Comparison of ENCODE assay signal across 27 mouse cellular contexts in the genomic region with DNA sequence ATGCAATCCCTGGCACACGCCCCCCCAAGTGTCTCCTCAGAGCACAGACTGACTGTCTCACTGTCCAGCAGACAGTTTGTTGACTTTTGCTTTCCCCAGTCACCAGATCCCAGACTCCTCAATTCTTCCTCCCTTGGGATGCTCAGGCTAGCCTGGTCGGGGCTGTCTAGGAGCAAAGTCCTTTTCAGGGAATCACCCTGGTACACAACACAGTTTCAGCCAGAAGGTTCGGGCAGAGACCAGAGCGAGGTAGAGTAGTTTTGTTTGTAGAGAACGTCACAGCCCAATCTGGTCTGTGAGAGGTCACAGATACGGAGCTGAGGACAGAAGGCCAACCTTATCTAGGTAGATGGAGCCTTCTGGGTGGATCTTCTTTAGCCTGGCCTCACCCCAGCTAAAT. TPM values are rescaled to one million over a fixed set of nuclear protein-coding genes. Genes with fewer than 3 reads are reported as not detected.
DNase-seq lines count a peak whose midpoint lies in the region; ATAC-seq and TF ChIP-seq lines count a peak whose summit lies in the region.
"Had no signal": no experiment of that assay in that cellular context is flagged by ENCODE, and none has a peak within 500 bp of the region (broad histone marks: within the 10 kb centered on the region; RNA-seq: fewer than 3 reads in every experiment).

No protein-coding gene starts in this region.

- no peaks in the 10 kb centered on the region for H3K9me3 ChIP-seq in limb, embryonic 13.5 days
- no peaks in the 10 kb centered on the region for H3K9me3 ChIP-seq in liver, embryonic 14.5 days (ENCODE audit: control insufficient read depth, low read length)
- H3K9me3 ChIP-seq in stomach, postnatal 0 days (ENCODE audit: control insufficient read depth, low read length): no peaks in the 10 kb centered on the region
- H3K9me3 ChIP-seq: forebrain, embryonic 15.5 days; G1E; heart, embryonic 13.5 days; midbrain, embryonic 12.5 days; neural tube, embryonic 12.5 days had no signal

- H3K4me2 ChIP-seq in limb, embryonic 13.5 days (replicated peaks): peak overlapping the region; percentile 61
- H3K4me2 ChIP-seq in liver, embryonic 14.5 days (ENCODE audit: low read depth): no peak overlapping the region
- peak overlapping the region; percentile 52 for H3K4me2 ChIP-seq in stomach, postnatal 0 days (replicated peaks; ENCODE audit: low read depth)
- H3K4me2 ChIP-seq: forebrain, embryonic 15.5 days; heart, embryonic 13.5 days; hindbrain, embryonic 14.5 days; midbrain, embryonic 12.5 days; neural tube, embryonic 12.5 days had no signal

- no peak for TF ChIP-seq EP300 in liver, embryonic 14.5 days (IDR thresholded peaks at IDR 0.05; ENCODE audit: low read depth)
- no peak for TF ChIP-seq EP300 in stomach, postnatal 0 days (optimal IDR thresholded peaks at IDR 0.05)

- intact Hi-C loops in gastrocnemius, adult 2 months (cut with DNase I): no loop called here
- intact Hi-C loops in gastrocnemius, postnatal 14 days (cut with DNase I; ENCODE audit: low total_unique reads): no loop called here

- no peak for ATAC-seq in limb, embryonic 13.5 days (ENCODE audit: low FRiP score, low read depth)
- ATAC-seq in liver, embryonic 14.5 days (ENCODE audit: insufficient read depth): 0 out of 2 replicates have a peak, but pooled peaks have one; percentile 19
- peak; percentile 8; the same call in 1 of the 2 replicates for ATAC-seq in stomach, postnatal 0 days (ENCODE audit: low FRiP score, low TSS enrichment)
- ATAC-seq: forebrain, embryonic 15.5 days; inflammation-experienced regulatory T-cells, adult 6 months had no signal

- no peak for DNase-seq in gastrocnemius, adult 2 months
- DNase-seq in gastrocnemius, postnatal 14 days: no peak
- no peak for DNase-seq in liver, embryonic 14.5 days (ENCODE audit: low read depth in 3 of 3, low spot score in 3 of 3)
- no peak for DNase-seq in stomach, postnatal 0 days (ENCODE audit: low spot score)
- DNase-seq in thymus, postnatal 25 days: no peak
- no peak for DNase-seq in layer of hippocampus, adult 9-10 months (ENCODE audit: low spot score)
- DNase-seq: adrenal gland, adult 8-10 months; cerebellum, adult 2 months; cerebellum, postnatal 14 days; heart, postnatal 10 days; kidney, adult 2 months; kidney, postnatal 4 days; layer of hippocampus, adult 9-11 months; lung, postnatal 36 days; right cerebral cortex, adult 18-20 months; right cerebral cortex, postnatal 4 days had no signal

- no peak for TF ChIP-seq CTCF in gastrocnemius, adult 2 months (IDR thresholded peaks at IDR 0.05)
- TF ChIP-seq CTCF in liver, embryonic 14.5 days (IDR thresholded peaks at IDR 0.05; ENCODE audit: low read depth): no peak
- TF ChIP-seq CTCF in stomach, postnatal 0 days (IDR thresholded peaks at IDR 0.05; ENCODE audit: low read depth): no peak

- peak overlapping the region; percentile 28; the same call in 1 of the 2 replicates for H3K27ac ChIP-seq in gastrocnemius, adult 2 months
- H3K27ac ChIP-seq in limb, embryonic 13.5 days: peak overlapping the region; percentile 53; the same call in 1 of the 2 replicates
- no peak overlapping the region for H3K27ac ChIP-seq in liver, embryonic 14.5 days
- peak overlapping the region; percentile 74 for H3K27ac ChIP-seq in stomach, postnatal 0 days (replicated peaks)
- H3K27ac ChIP-seq: forebrain, embryonic 15.5 days; heart, embryonic 13.5 days; hindbrain, embryonic 14.5 days; midbrain, embryonic 12.5 days; neural tube, embryonic 12.5 days had no signal

- H3K4me1 ChIP-seq in limb, embryonic 13.5 days: peaks cover 28% of the 10 kb centered on the region
- no peaks in the 10 kb centered on the region for H3K4me1 ChIP-seq in liver, embryonic 14.5 days (replicated peaks; ENCODE audit: control insufficient read depth in 2 of 2, insufficient read depth in 2 of 2, low read length in 1 of 2)
- H3K4me1 ChIP-seq in stomach, postnatal 0 days (replicated peaks; ENCODE audit: control insufficient read depth, insufficient read depth): 0 out of 2 replicates have a peak, but pooled peaks cover 3% of the 10 kb centered on the region

- WGBS in limb, embryonic 13.5 days: 79% methylated on average over 6 of the region's 6 CpGs
- 41% methylated on average over 6 of the region's 6 CpGs for WGBS in liver, embryonic 14.5 days (ENCODE audit: insufficient replicate concordance)
- 49% methylated on average over 6 of the region's 6 CpGs for WGBS in stomach, postnatal 0 days

- peak overlapping the region; percentile 59 for H3K4me3 ChIP-seq in gastrocnemius, adult 2 months
- H3K4me3 ChIP-seq in limb, embryonic 13.5 days: peak overlapping the region; percentile 32
- H3K4me3 ChIP-seq in liver, embryonic 14.5 days (ENCODE audit: insufficient read depth in 1 of 2, low read depth in 2 of 2, low read length in 2 of 2): no peak overlapping the region
- H3K4me3 ChIP-seq in stomach, postnatal 0 days (ENCODE audit: low read depth, low read length): no peak overlapping the region
- H3K4me3 ChIP-seq: forebrain, embryonic 15.5 days; heart, embryonic 13.5 days; midbrain, embryonic 12.5 days; myocyte; neural tube, embryonic 12.5 days had no signal

- peaks cover 32% of the 10 kb centered on the region for H3K27me3 ChIP-seq in limb, embryonic 13.5 days
- peaks cover 12% of the 10 kb centered on the region for H3K27me3 ChIP-seq in liver, embryonic 14.5 days (ENCODE audit: control insufficient read depth, insufficient read depth, low read length)
- no peaks in the 10 kb centered on the region for H3K27me3 ChIP-seq in stomach, postnatal 0 days (ENCODE audit: control insufficient read depth, insufficient read depth, low read length)

- peaks cover 33% of the 10 kb centered on the region for H3K36me3 ChIP-seq in limb, embryonic 13.5 days
- H3K36me3 ChIP-seq in liver, embryonic 14.5 days (replicated peaks; ENCODE audit: control insufficient read depth, insufficient read depth, low read depth): no peaks in the 10 kb centered on the region
- H3K36me3 ChIP-seq in stomach, postnatal 0 days (ENCODE audit: control insufficient read depth, insufficient read depth, low read length): no peaks in the 10 kb centered on the region
- H3K36me3 ChIP-seq: forebrain, embryonic 15.5 days; G1E; midbrain, embryonic 12.5 days; neural tube, embryonic 12.5 days had no signal

- H3K9ac ChIP-seq in limb, embryonic 13.5 days: no peak overlapping the region
- no peak overlapping the region for H3K9ac ChIP-seq in liver, embryonic 14.5 days (replicated peaks)
- H3K9ac ChIP-seq in stomach, postnatal 0 days (ENCODE audit: low read length): no peak overlapping the region
- H3K9ac ChIP-seq: forebrain, embryonic 15.5 days; heart, embryonic 13.5 days; hindbrain, embryonic 14.5 days; midbrain, embryonic 12.5 days; neural tube, embryonic 12.5 days had no signal

RNA-seq across cellular contexts. Expression of gene Chad, which starts 1.7 kb away (rescaled TPM):
- total RNA-seq in gastrocnemius, adult 2 months (2021): 10 to 100 TPM in 1 of 2 experiments, 1 to 10 TPM in 1; 9.5 to 69.2 TPM
- total RNA-seq in gastrocnemius, postnatal 14 days (2021): 10 to 100 TPM; 17.4 to 21.2 TPM
- 14.1 and 17.3 TPM in 2 replicates for polyA plus RNA-seq in limb, embryonic 13.5 days (2015; fragmentation: Nextera tagmentation; extraction: Ambion mirVana)
- polyA plus RNA-seq in liver, embryonic 14.5 days (2012; rRNA removed): 0.02 and 0.03 TPM in 2 replicates
- 0.09 TPM in 1 of 2 replicates, not detected in the other for polyA plus RNA-seq in liver, embryonic 14.5 days (2014; fragmentation: Nextera tagmentation; extraction: Ambion mirVana)
- 80.8 and 87.5 TPM in 2 replicates for polyA plus RNA-seq in stomach, postnatal 0 days (2015; fragmentation: Nextera tagmentation; extraction: Ambion mirVana)
- total RNA-seq: megakaryocyte, adult 5-6 weeks had no signal
- polyA plus RNA-seq: G1E had no signal

RNA-seq across cellular contexts. Expression of gene Rsad1, which starts 17.5 kb away (rescaled TPM):
- total RNA-seq in gastrocnemius, adult 2 months (2021): 1 to 10 TPM; 2.9 to 4.1 TPM
- 1 to 10 TPM; 2.2 to 2.6 TPM for total RNA-seq in gastrocnemius, postnatal 14 days (2021)
- polyA plus RNA-seq in limb, embryonic 13.5 days (2015; fragmentation: Nextera tagmentation; extraction: Ambion mirVana): 4.8 and 6.4 TPM in 2 replicates
- 1.2 and 1.4 TPM in 2 replicates for polyA plus RNA-seq in liver, embryonic 14.5 days (2012; rRNA removed)
- 0.51 and 0.72 TPM in 2 replicates for polyA plus RNA-seq in liver, embryonic 14.5 days (2014; fragmentation: Nextera tagmentation; extraction: Ambion mirVana)
- 3.4 and 3.8 TPM in 2 replicates for polyA plus RNA-seq in stomach, postnatal 0 days (2015; fragmentation: Nextera tagmentation; extraction: Ambion mirVana)

RNA-seq across cellular contexts. Expression of gene Acsf2, which starts 35.1 kb away (rescaled TPM):
- 1 to 10 TPM; 1.6 to 3.6 TPM for total RNA-seq in gastrocnemius, adult 2 months (2021)
- total RNA-seq in gastrocnemius, postnatal 14 days (2021): 1 to 10 TPM; 4.1 to 6.6 TPM
- 7.0 and 7.5 TPM in 2 replicates for polyA plus RNA-seq in limb, embryonic 13.5 days (2015; fragmentation: Nextera tagmentation; extraction: Ambion mirVana)
- polyA plus RNA-seq in liver, embryonic 14.5 days (2012; rRNA removed): 3.2 and 3.9 TPM in 2 replicates
- polyA plus RNA-seq in liver, embryonic 14.5 days (2014; fragmentation: Nextera tagmentation; extraction: Ambion mirVana): 1.3 and 1.4 TPM in 2 replicates
- polyA plus RNA-seq in stomach, postnatal 0 days (2015; fragmentation: Nextera tagmentation; extraction: Ambion mirVana): 2.5 and 3.0 TPM in 2 replicates

RNA-seq across cellular contexts. Expression of gene Mycbpap, which starts 45.0 kb away (rescaled TPM):
- not detected for total RNA-seq in gastrocnemius, adult 2 months (2021)
- under 1 TPM in 1 of 2 experiments, not detected in 1; 0.13 TPM for total RNA-seq in gastrocnemius, postnatal 14 days (2021)
- polyA plus RNA-seq in limb, embryonic 13.5 days (2015; fragmentation: Nextera tagmentation; extraction: Ambion mirVana): 3.8 and 4.4 TPM in 2 replicates
- 0.03 and 0.09 TPM in 2 replicates for polyA plus RNA-seq in liver, embryonic 14.5 days (2012; rRNA removed)
- not detected in 2 replicates for polyA plus RNA-seq in liver, embryonic 14.5 days (2014; fragmentation: Nextera tagmentation; extraction: Ambion mirVana)
- 1.4 and 1.9 TPM in 2 replicates for polyA plus RNA-seq in stomach, postnatal 0 days (2015; fragmentation: Nextera tagmentation; extraction: Ambion mirVana)
- total RNA-seq: G1E; gastrocnemius, adult 8-10 months; megakaryocyte, adult 5-6 weeks had no signal
- polyA plus RNA-seq: G1E; inflammation-experienced regulatory T-cells, adult 6 months had no signal

Comparison
In these comparisons a context has a peak if more than half of its experiments do, and no peak if none do; other contexts are left out.
1. H3K4me3 ChIP-seq: peak in gastrocnemius, adult 2 months (single experiment) and limb, embryonic 13.5 days (single experiment); none in liver, embryonic 14.5 days (0 of 2) and stomach, postnatal 0 days (single experiment).
2. RNA of gene Chad, which starts 1.7 kb away (polyA plus RNA-seq): 80.8 to 87.5 TPM in stomach, postnatal 0 days and 14.1 to 17.3 TPM in limb, embryonic 13.5 days; 0.02 to 0.09 TPM in liver, embryonic 14.5 days; every median in the first group is over 10 times any median in the second.